Comparison of ENCODE assay signal across 9 mouse cellular contexts in genomic region chr3:94932809-94933564, GRCm38 (mm10). TPM values are rescaled to one million over a fixed set of nuclear protein-coding genes. Genes with fewer than 3 reads are reported as not detected.
A peak's percentile ranks its signal among the peaks of the same experiment; 100 is the strongest.
DNase-seq lines count a peak whose midpoint lies in the region; ATAC-seq lines count a peak whose summit lies in the region.
"Had no signal": no experiment of that assay in that cellular context is flagged by ENCODE, and none has a peak within 500 bp of the region (broad histone marks: within the 10 kb centered on the region; RNA-seq: fewer than 3 reads in every experiment).

Gene Selenbp1 (plus strand): TSS chr3:94933056.

- peaks cover 12% of the 10 kb centered on the region for H3K4me1 ChIP-seq in forebrain, embryonic 13.5 days
- H3K4me1 ChIP-seq in heart, embryonic 15.5 days (replicated peaks) = peaks cover 8% of the 10 kb centered on the region
- peaks cover 70% of the 10 kb centered on the region for H3K4me1 ChIP-seq in liver, embryonic 12.5 days

- peak; percentile 85 for ATAC-seq in forebrain, embryonic 13.5 days
- ATAC-seq in heart, embryonic 15.5 days (replicated peaks; ENCODE audit: insufficient number of reproducible peaks, insufficient read depth, low FRiP score, low read depth) = peak; percentile 83
- ATAC-seq in liver, embryonic 12.5 days = peak; percentile 80
- peak; percentile 86 for ATAC-seq in monocyte, adult 5-6 weeks (replicated peaks; ENCODE audit: insufficient number of reproducible peaks, low FRiP score, low TSS enrichment, poor library complexity, severe bottlenecking)

- 24% methylated on average over 16 of the region's 16 CpGs for WGBS in forebrain, embryonic 13.5 days
- WGBS in heart, embryonic 15.5 days = 7% methylated on average over 16 of the region's 16 CpGs
- 11% methylated on average over 16 of the region's 16 CpGs for whole genome bisulfite sequencing in liver, embryonic 12.5 days (ENCODE audit: insufficient replicate concordance)

- no peaks in the 10 kb centered on the region for H3K27me3 ChIP-seq in forebrain, embryonic 13.5 days
- H3K27me3 ChIP-seq in heart, embryonic 15.5 days = no peaks in the 10 kb centered on the region
- no peaks in the 10 kb centered on the region for H3K27me3 ChIP-seq in liver, embryonic 12.5 days (replicated peaks)
- H3K27me3 ChIP-seq: CH12.LX had no signal

- DNase-seq in CD4-positive, CD25-positive, alpha-beta regulatory T cell, adult 2 months (ENCODE audit: low read depth, low spot score) = peak; percentile 27
- peak; percentile 57 for DNase-seq in c-Kit-positive CD71-positive TER-119-negative erythroid progenitor cells, embryonic 14.5 days (ENCODE audit: low read depth)
- peak; percentile 95 for DNase-seq in kidney, postnatal 25 days
- DNase-seq in spleen, postnatal 4 days (ENCODE audit: low spot score in 2 of 2) = peak; percentile 88 to 89

- no peaks in the 10 kb centered on the region for H3K36me3 ChIP-seq in forebrain, embryonic 13.5 days (ENCODE audit: poor library complexity, severe bottlenecking)
- H3K36me3 ChIP-seq in heart, embryonic 15.5 days = no peaks in the 10 kb centered on the region
- no peaks in the 10 kb centered on the region for H3K36me3 ChIP-seq in liver, embryonic 12.5 days

- peak within 1 kb of the TSS; percentile 52 for H3K4me2 ChIP-seq in forebrain, embryonic 13.5 days
- peak within 1 kb of the TSS; percentile 66 for H3K4me2 ChIP-seq in heart, embryonic 15.5 days
- peak within 1 kb of the TSS; percentile 74 for H3K4me2 ChIP-seq in liver, embryonic 12.5 days

- H3K9ac ChIP-seq in forebrain, embryonic 13.5 days = no peak within 1 kb of the TSS
- peak within 1 kb of the TSS; percentile 65 for H3K9ac ChIP-seq in heart, embryonic 15.5 days
- H3K9ac ChIP-seq in liver, embryonic 12.5 days = peak within 1 kb of the TSS; percentile 51

- peak within 1 kb of the TSS; percentile 16; the same call in 1 of the 2 replicates for H3K27ac ChIP-seq in forebrain, embryonic 13.5 days
- H3K27ac ChIP-seq in heart, embryonic 15.5 days = peak within 1 kb of the TSS; percentile 96
- peak within 1 kb of the TSS; percentile 85 for H3K27ac ChIP-seq in liver, embryonic 12.5 days

- H3K4me3 ChIP-seq in forebrain, embryonic 13.5 days = peak within 1 kb of the TSS; percentile 9; the same call in 1 of the 2 replicates
- H3K4me3 ChIP-seq in heart, embryonic 15.5 days = peak within 1 kb of the TSS; percentile 54
- H3K4me3 ChIP-seq in liver, embryonic 12.5 days = peak within 1 kb of the TSS; percentile 51

- no peaks in the 10 kb centered on the region for H3K9me3 ChIP-seq in forebrain, embryonic 13.5 days (replicated peaks)
- no peaks in the 10 kb centered on the region for H3K9me3 ChIP-seq in heart, embryonic 15.5 days (replicated peaks)
- H3K9me3 ChIP-seq in liver, embryonic 12.5 days (replicated peaks) = no peaks in the 10 kb centered on the region

RNA-seq across cellular contexts. Expression of gene Selenbp1, which starts in this region (rescaled TPM):
- polyA plus RNA-seq in forebrain, embryonic 13.5 days (2015; fragmentation: Nextera tagmentation; extraction: Ambion mirVana) = 7.6 and 9.0 TPM in 2 replicates
- 89.6 and 103 TPM in 2 replicates for polyA plus RNA-seq in heart, embryonic 15.5 days (2015; fragmentation: Nextera tagmentation; extraction: Ambion mirVana)
- 53.9 and 54.0 TPM in 2 replicates for polyA plus RNA-seq in liver, embryonic 12.5 days (2016; fragmentation: Nextera tagmentation; extraction: Ambion mirVana)
- total RNA-seq in monocyte, adult 5-6 weeks (2017) = 8.9 to 16.0 TPM (median 14.1 TPM) in 3 replicates

Comparison
In these comparisons a context has a peak if more than half of its experiments do, and no peak if none do; other contexts are left out.
1. Peak in every context shown above with its lines: DNase-seq, ATAC-seq, H3K4me3 ChIP-seq and H3K27ac ChIP-seq.
2. DNase-seq: peak in every context shown above with its lines; median percentile 95 in kidney, postnatal 25 days; 88 in spleen, postnatal 4 days; 57 in c-Kit-positive CD71-positive TER-119-negative erythroid progenitor cells, embryonic 14.5 days; 27 in CD4-positive, CD25-positive, alpha-beta regulatory T cell, adult 2 months.
3. H3K27ac ChIP-seq: peak in every context shown above with its lines; median percentile 96 in heart, embryonic 15.5 days; 85 in liver, embryonic 12.5 days; 16 in forebrain, embryonic 13.5 days.